Mouse (Mus musculus) gonadal fat pad, adult 2 months (tissue): Measurements from ENCODE around the gene 1700030K09Rik. TPM values are rescaled to one million over a fixed set of nuclear protein-coding genes. Genes with fewer than 3 reads are reported as not detected.

Experiments
- DNase-seq: peaks from one replicate; pipeline ENCODE4 v3.0.0-alpha.2; 2012; ENCODE audit warnings: low read depth
- polyA plus RNA-seq: library from polyadenylated mRNA; depleted of rRNA; stranded (reverse); fragments of >200 nt; gene quantifications from 2 replicates; pipeline ENCODE4 v1.2.3, GENCODE M21; 2012; rRNA removed

The 1700030K09Rik gene
- 7.6 and 8.1 TPM in 2 replicates for polyA plus RNA-seq

- peak; percentile 80 for DNase-seq
Observed at GRCm38 (mm10) chr8:72443338-72443993, at the start of gene 1700030K09Rik, which contains the start of gene Calr3. 1700030K09Rik (plus strand) TSS chr8:72443880. Calr3 (minus strand) TSS chr8:72443870.

GRCm38 (mm10) chr8:72401381-72401780, 42.3 kb upstream of the 1700030K09Rik start:
- no peak for DNase-seq

DNA sequence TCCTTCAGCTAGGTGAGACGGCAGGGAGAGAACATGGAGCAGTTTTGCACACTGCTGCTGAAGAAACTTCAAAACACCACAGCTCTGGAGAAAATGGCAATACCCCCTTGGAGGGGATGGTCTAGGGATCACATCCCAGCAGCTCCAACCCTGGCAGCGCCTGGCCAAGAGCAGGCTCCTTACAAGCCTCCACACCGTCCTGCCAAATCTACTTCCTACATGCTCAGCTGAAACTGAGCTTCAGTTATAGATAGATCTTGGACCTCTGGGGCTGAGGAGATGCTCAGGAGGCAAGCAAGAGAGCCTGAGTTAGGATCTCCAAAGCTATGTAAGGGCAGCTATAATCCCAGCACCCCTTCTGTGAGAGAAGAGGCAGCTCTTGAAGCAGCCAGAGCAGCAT, 40.7 kb upstream of the 1700030K09Rik start:
- DNase-seq = no peak

DNA sequence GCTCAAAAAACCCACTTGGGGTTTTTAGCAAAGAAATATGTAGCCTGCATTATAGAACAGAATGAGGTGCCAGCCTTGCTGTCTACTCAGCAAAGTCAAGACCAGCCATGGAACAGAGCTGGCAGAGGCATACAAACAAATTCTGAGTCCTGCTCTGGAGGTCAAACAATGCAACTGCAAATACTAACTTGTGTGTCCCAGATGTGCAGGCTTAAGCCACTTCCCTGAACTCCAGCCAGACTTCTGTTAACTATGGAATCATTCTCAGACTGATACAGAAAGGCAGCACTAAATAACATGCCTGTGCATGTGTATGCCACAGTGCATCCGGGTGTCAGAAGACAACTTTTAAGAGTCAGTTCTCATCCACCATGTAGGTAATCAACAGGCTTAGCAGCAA, 35.8 kb upstream of the 1700030K09Rik start:
- DNase-seq = peak; percentile 42

DNA sequence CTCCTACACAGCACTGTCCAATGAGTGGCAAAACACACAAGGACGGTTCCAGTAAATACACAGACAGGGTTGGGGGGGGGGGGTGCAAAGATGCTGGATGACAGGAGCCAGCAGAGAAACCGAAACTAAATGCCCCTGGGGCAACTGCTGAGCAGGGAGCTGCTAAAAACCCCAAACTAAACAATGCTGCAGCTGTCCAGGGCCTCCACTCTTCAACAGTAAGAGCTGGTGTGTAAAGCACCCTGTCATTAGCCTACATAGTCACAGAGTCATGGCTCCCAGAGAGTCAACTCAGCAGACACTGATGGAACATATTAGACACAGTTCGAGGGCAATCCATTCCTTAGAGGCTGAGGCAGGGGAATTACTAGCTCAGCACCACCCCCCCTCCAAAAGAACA, 34.2 kb upstream of the 1700030K09Rik start:
- DNase-seq = no peak

GRCm38 (mm10) chr8:72413839-72414238, 29.8 kb upstream of the 1700030K09Rik start:
- no peak for DNase-seq

DNA sequence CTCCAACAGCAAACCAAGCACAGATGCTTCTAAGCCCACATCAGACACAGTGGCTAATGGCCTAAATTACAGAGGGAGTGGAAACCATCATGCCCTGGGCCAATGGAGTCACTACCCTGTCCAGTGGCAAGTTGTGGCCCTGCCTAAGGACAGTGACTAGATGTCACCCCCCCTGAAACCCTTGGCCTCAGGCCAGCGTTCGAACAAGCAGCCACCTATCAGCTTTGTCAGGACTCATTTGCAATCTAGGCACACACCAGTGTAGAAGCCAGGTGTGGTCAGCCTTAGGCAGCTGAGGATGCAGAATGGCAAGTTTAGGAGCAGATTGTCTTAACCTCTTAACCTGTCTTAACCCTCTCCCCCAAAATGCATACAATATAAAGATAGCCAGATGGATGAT, 28.4 kb upstream of the 1700030K09Rik start:
- DNase-seq = no peak

DNA sequence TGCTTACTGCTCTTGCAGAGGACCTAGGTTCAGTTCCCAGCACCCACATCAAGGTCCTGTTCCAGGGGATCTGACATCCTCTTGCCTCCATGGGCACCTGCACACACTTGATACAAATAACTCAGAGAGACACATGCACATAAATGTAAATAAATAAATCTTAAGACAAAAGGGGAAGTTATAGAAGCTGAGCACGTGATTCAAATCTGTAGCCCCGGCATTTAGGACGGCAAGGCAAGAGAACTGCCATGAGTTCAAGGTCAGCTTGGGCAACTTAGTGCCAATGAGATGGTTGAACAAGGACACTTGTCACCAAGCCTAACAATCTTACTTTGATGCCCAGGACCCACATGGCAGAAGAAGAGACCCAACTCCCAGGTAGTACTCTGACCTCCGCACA, 25.6 kb upstream of the 1700030K09Rik start:
- no peak for DNase-seq

GRCm38 (mm10) chr8:72420571-72421361, 22.9 kb upstream of the 1700030K09Rik start:
- no peak for DNase-seq

DNA sequence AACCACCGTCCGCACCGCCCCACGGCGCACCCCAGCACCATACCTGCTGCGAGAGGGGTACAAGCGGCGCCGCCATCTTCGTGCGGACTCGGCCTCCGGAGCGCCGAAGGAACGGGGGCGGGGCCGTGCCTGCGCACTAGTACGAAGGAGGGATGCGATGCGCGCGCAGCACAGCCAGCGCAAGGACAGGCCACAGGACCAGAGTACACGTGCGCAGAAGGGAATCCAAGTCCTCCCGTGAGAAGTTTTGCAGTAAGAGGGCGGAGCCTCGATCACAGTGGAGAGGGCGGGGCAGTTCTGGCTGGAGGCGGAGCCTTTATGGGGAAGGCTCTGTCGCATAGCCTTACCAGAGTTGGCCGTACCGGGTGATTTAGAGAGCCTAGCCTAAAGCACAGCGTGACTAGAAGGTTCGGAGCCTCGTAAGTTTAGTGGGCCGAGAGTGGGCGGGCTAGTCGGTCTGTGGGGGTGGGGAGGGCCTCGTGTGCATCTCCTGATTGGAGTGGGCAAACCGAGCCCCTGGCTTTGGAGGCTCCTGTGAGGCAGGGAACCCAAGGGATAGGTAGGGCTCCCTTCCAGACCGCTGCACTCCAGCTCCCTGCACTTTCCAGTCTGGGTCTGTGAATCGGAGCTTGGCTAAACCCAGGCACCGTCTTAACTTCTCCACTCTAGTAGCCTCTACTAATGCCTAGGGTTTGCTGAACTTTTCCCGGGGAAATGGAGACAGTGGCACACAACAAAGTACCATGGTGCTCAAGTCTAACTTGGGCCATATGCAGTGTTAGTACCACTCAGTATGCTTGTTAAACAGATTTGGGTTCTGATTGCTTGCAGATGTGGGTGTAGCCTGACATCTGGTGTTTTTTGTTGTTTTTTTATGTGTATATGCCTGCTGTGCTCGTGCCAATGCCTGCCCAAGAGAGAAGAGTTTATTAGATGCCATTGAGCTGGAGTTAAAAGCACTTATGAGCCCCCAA, 22.0 kb upstream of the 1700030K09Rik start, which contains the start of gene Eps15l1:
Gene Eps15l1, minus strand, starts transcription at position 99 of the 974 bp plus-strand sequence.
- peak; percentile 91 for DNase-seq

DNA sequence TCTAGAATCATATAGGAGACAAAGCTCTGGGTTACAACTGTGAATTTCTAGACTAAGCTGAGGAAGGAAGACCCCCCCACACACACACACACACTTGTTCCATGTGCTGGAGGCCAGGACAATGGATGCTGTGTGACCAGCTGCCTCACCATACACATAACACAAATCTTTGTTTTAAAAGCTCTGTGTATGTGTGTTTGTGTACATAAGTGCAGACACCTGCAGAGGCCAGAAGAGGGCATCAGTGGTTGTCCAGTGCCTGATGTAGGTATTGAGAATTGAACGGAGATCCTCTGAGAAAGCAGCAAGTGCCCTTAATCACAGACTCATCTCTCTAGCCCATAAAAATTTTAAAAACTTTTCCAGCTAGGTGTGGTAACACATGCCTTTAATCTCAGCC, 20.8 kb upstream of the 1700030K09Rik start:
- no peak for DNase-seq

DNA sequence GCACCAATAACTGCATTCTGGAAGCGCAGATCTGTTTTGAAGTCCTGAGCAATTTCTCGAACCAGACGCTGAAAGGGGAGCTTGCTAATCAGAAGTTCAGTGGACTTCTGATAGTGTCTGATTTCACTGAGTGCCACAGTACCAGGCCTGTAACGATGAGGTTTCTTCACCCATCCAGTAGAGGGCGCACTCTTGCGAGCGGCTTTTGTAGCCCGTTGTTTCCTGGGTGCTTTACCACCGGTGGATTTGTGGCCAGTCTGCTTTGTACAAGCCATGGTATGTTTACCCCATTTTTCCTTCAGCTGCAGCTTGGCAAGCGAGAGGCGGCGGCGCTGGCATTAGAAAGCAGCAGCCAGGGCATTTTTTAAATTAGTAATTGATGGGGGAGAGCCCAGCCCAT, 14.0 kb upstream of the 1700030K09Rik start:
- no peak for DNase-seq

GRCm38 (mm10) chr8:72434952-72435351, 8.7 kb upstream of the 1700030K09Rik start:
- DNase-seq = no peak

- DNase-seq = no peak
Observed at GRCm38 (mm10) chr8:72438248-72439015, 5.2 kb upstream of the 1700030K09Rik start.

GRCm38 (mm10) chr8:72443994-72444350, 292 bp downstream of the 1700030K09Rik start:
- DNase-seq = no peak

GRCm38 (mm10) chr8:72445071-72445470, 1.4 kb downstream of the 1700030K09Rik start:
- no peak for DNase-seq

- no peak for DNase-seq
Observed at GRCm38 (mm10) chr8:72451516-72451915, 7.8 kb downstream of the 1700030K09Rik start.

GRCm38 (mm10) chr8:72453904-72454303, 10.2 kb downstream of the 1700030K09Rik start:
- DNase-seq = no peak

DNA sequence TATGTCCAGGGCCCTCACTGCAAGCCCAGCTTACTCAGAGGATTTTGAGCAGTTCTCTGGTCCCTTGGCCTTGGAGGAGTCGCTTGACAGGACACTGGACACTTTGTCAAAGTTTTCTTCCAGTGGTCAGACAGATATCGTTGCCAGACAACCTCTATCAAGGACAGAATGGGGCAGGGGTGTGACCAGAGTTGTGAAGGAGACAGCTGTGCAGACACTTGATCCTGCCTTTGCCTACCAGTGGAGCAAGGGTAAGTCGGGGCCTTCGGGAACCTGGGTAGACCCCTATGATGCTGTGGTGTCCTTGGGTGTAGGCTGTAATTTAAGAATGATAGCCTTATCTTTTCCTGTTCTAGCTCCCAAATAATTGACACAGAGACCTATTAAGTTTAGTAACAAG, 11.6 kb downstream of the 1700030K09Rik start:
- DNase-seq = no peak

- DNase-seq = no peak
Observed at GRCm38 (mm10) chr8:72457806-72458205, 14.1 kb downstream of the 1700030K09Rik start.

DNA sequence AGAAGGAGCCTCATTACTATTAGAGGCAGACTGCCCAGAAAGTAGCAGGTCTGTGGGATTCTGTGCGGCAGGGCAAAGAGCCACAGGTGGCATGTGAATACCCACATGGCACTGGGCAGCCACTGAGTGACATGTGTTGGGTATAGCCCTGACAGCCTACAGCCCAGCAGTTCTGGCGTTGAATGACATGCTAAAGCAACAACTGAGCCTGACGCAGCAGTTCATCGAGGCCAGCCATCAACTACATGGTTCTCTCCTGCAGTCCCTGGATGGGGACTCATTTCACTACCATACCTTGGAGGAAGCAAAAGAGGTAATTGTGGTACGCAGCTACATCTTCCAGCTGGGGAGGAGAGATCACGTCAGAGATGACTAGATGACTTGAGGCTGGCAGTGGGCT, 14.8 kb downstream of the 1700030K09Rik start:
- no peak for DNase-seq
